Mouse (Mus musculus) CH12.LX (cell line): ENCODE data around the gene Edc3.

Experiments used
- BHLHE40 ChIP-seq: IDR thresholded peaks from 2 replicates; pipeline ENCODE4 v1.6.1; 2011; ENCODE audit warnings: mild to moderate bottlenecking, low read depth, low read length, improper control_type of control experiment
- CTCF ChIP-seq, 2 experiments: IDR thresholded peaks in 1 of 2; conservative IDR thresholded peaks in 1 of 2; 2 replicates each; pipeline ENCODE4 v1.5.1; 2011 to 2012; ENCODE audit warnings: low read depth in 2 of 2, low read length in 2 of 2, improper control_type of control experiment in 1 of 2, inconsistent platforms in 1 of 2, mild to moderate bottlenecking in 1 of 2, moderate library complexity in 1 of 2
- EP300 ChIP-seq: IDR thresholded peaks from 2 replicates; pipeline ENCODE4 v1.6.1; 2011; ENCODE audit warnings: low read length, improper control_type of control experiment
- ETS1 ChIP-seq: conservative IDR thresholded peaks from 2 replicates; pipeline ENCODE4 v1.6.1; 2012; ENCODE audit warnings: low read depth, mild to moderate bottlenecking, inconsistent platforms, low read length, improper control_type of control experiment, moderate library complexity
- KAT2A ChIP-seq: IDR thresholded peaks from 2 replicates; pipeline ENCODE4 v1.6.1; 2012; ENCODE audit warnings: low read length, improper control_type of control experiment, inconsistent platforms; ENCODE audit not compliant: insufficient replicate concordance
- POLR2AphosphoS2 ChIP-seq: IDR thresholded peaks from 2 replicates; pipeline ENCODE4 v1.6.1; 2011; ENCODE audit warnings: low read depth, low read length, improper control_type of control experiment
- TCF12 ChIP-seq: IDR thresholded peaks from 2 replicates; pipeline ENCODE4 v1.6.1; 2014; ENCODE audit warnings: low read depth, mild to moderate bottlenecking, inconsistent platforms, low read length, improper control_type of control experiment

DNA sequence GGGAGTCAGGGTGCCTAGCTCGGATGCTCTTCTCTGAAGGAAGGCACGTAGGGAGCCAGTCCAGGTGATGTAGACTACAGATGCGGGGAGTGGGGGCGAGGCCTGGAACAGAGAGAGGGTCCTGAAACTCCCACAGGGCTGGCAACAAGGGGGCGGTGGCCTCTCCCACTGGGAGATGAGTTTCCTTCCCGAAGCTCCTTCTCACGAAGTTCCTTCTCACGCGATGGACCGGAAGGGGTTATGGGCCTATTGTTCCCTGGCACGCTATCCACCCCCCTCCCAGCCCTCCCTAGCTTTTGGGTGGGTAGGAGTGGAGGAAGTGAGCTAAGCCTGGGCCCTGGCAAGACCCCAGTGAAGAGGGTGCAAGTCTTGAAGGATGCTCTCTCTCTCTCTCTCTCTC, 40.5 kb upstream of the Edc3 start:
- TF ChIP-seq CTCF (conservative IDR thresholded peaks at IDR 0.05 in 1 of 2, IDR thresholded peaks at IDR 0.05 in 1 of 2; ENCODE audit: low read depth in 2 of 2, low read length in 2 of 2) (no peak), ETS1 (no peak), EP300 (no peak), BHLHE40 (no peak), TCF12 (no peak), KAT2A (no peak), POLR2AphosphoS2 (no peak)
